Mouse (Mus musculus) lung, adult 2 months (tissue): Measurements from ENCODE around the gene Tbc1d24. TPM values are rescaled to one million over a fixed set of nuclear protein-coding genes. Genes with fewer than 3 reads are reported as not detected.

ENCODE experiments used
- DNase-seq: peaks from one replicate; pipeline ENCODE4 v3.0.0; 2022
- H3K4me1 ChIP-seq: fragments of 200-500 bp; 2 replicates; pipeline ENCODE4 v1.6.1; 2011; ENCODE audit warnings: low read length; ENCODE audit not compliant: control insufficient read depth, insufficient read depth
- H3K4me3 ChIP-seq: fragments of 200-500 bp; replicated peaks from 2 replicates; pipeline ENCODE3; 2011; ENCODE audit warnings: low read depth, mild to moderate bottlenecking, control low read depth, low read length; ENCODE audit errors: extremely low read depth
- CTCF ChIP-seq: fragments of 200-500 bp; IDR thresholded peaks from 2 replicates; pipeline ENCODE4 v1.5.1; 2011; ENCODE audit warnings: mild to moderate bottlenecking, low read length, control low read depth; ENCODE audit not compliant: insufficient read depth
- POLR2A ChIP-seq: fragments of 200-500 bp; IDR thresholded peaks from 2 replicates; pipeline ENCODE4 v1.6.1; 2011; ENCODE audit warnings: low read depth, mild to moderate bottlenecking, control low read depth, low read length, borderline replicate concordance; ENCODE audit errors: extremely low read depth
- whole genome bisulfite sequencing: fragments of 180-500 bp; shearing (Covaris S2); methylation state at CpG from one replicate; pipeline ENCODE4 v1.1.7; 2018; 5-methylcytosine and 5-hydroxymethylcytosine counted together
- polyA plus RNA-seq: library from polyadenylated mRNA; depleted of rRNA; stranded (reverse); fragments of >200 nt; gene quantifications from 2 replicates; pipeline ENCODE4 v1.2.3, GENCODE M21; 2012

Gene Tbc1d24
- polyA plus RNA-seq, 1 experiment, result 30.2 TPM

GRCm38 (mm10) chr17:24227941-24228340 is 22.6 kb upstream of the Tbc1d24 start:
- TF ChIP-seq POLR2A (no peak), CTCF (no peak)
- Histone ChIP-seq H3K4me1 (no peaks in the 10 kb centered on the region), H3K4me3 (no peak overlapping the region)
- no peak for DNase-seq
- 91% methylated on average over 7 of the region's 7 CpGs for WGBS

GRCm38 (mm10) chr17:24226721-24227120 is 21.4 kb upstream of the Tbc1d24 start:
- no peak overlapping the region for H3K4me3 ChIP-seq
- no peak for TF ChIP-seq POLR2A
- TF ChIP-seq CTCF, result no peak
- H3K4me1 ChIP-seq, result no peaks in the 10 kb centered on the region
- DNase-seq, result no peak
- 88% methylated on average over 8 of the region's 8 CpGs for WGBS

GRCm38 (mm10) chr17:24225851-24226250 is 20.5 kb upstream of the Tbc1d24 start:
- 91% methylated on average over 5 of the region's 5 CpGs for WGBS
- DNase-seq, result no peak
- TF ChIP-seq CTCF, result no peak
- TF ChIP-seq POLR2A, result no peak
- H3K4me1 ChIP-seq, result peaks cover 4% of the 10 kb centered on the region; the same call in 1 of the 2 replicates
- no peak overlapping the region for H3K4me3 ChIP-seq

- DNase-seq, result no peak
- no peak for TF ChIP-seq CTCF
- no peak for TF ChIP-seq POLR2A
- 91% methylated on average over 10 of the region's 10 CpGs for WGBS
- Histone ChIP-seq H3K4me1 (peaks cover 10% of the 10 kb centered on the region), H3K4me3 (no peak overlapping the region)
Observed at GRCm38 (mm10) chr17:24224741-24225140, 19.4 kb upstream of the Tbc1d24 start.

- 87% methylated on average over 5 of the region's 5 CpGs for WGBS
Observed at GRCm38 (mm10) chr17:24223513-24223912, 18.2 kb upstream of the Tbc1d24 start.

GRCm38 (mm10) chr17:24222653-24223052 is 17.3 kb upstream of the Tbc1d24 start:
- H3K4me3 ChIP-seq, result no peak overlapping the region
- TF ChIP-seq CTCF (no peak), POLR2A (no peak)
- 75% methylated on average over 6 of the region's 6 CpGs for WGBS
- peaks cover 10% of the 10 kb centered on the region for H3K4me1 ChIP-seq
- no peak for DNase-seq

More at GRCm38 (mm10) chr17:24223513-24223912, 18.2 kb upstream of the Tbc1d24 start:
- TF ChIP-seq CTCF, result no peak
- TF ChIP-seq POLR2A, result no peak
- H3K4me3 ChIP-seq, result no peak overlapping the region
- peaks cover 10% of the 10 kb centered on the region for H3K4me1 ChIP-seq
- DNase-seq, result no peak

- Histone ChIP-seq H3K4me3 (peak within 1 kb of the TSS; percentile 99), H3K4me1 (peaks cover 10% of the 10 kb centered on the region)
- DNase-seq, result peak; percentile 94
- 3% methylated on average over 41 of the region's 41 CpGs for WGBS
- peak; percentile 45; the same call in 1 of the 2 replicates for TF ChIP-seq POLR2A
- TF ChIP-seq CTCF, result no peak
Observed at GRCm38 (mm10) chr17:24220435-24221411, 15.4 kb upstream of the Tbc1d24 start, which contains the start of gene Tedc2. Gene Tedc2 (minus strand): TSS chr17:24220851.

GRCm38 (mm10) chr17:24216836-24217235 is 11.5 kb upstream of the Tbc1d24 start:
- no peak overlapping the region for H3K4me3 ChIP-seq
- 75% methylated on average over 4 of the region's 4 CpGs for WGBS
- peaks cover 14% of the 10 kb centered on the region for H3K4me1 ChIP-seq
- no peak for TF ChIP-seq POLR2A
- no peak for TF ChIP-seq CTCF
- no peak for DNase-seq

GRCm38 (mm10) chr17:24213186-24213585 is 7.8 kb upstream of the Tbc1d24 start:
- DNase-seq, result no peak

GRCm38 (mm10) chr17:24212441-24213018 is 7.2 kb upstream of the Tbc1d24 start:
- no peak for DNase-seq
- H3K4me3 ChIP-seq, result peak overlapping the region; percentile 39
- peaks cover 16% of the 10 kb centered on the region for H3K4me1 ChIP-seq
- WGBS, result 37% methylated on average over 5 of the region's 5 CpGs
- no peak for TF ChIP-seq POLR2A
- no peak for TF ChIP-seq CTCF

More at GRCm38 (mm10) chr17:24213186-24213585, 7.8 kb upstream of the Tbc1d24 start:
- WGBS, result 44% methylated on average over 6 of the region's 6 CpGs
- Histone ChIP-seq H3K4me1 (peaks cover 13% of the 10 kb centered on the region), H3K4me3 (no peak overlapping the region)
- TF ChIP-seq CTCF, result no peak
- no peak for TF ChIP-seq POLR2A
